Mouse (Mus musculus): ENCODE results near the gene Isyna1.

- TF ChIP-seq POLR2A (IDR thresholded peaks at IDR 0.05; ENCODE audit: insufficient read depth, low read depth, low read length) (no peak), CTCF (IDR thresholded peaks at IDR 0.05) (no peak)
Observed at GRCm38 (mm10) chr8:70552836-70553235, 41.3 kb upstream of the Isyna1 start.
